Mouse (Mus musculus): Measurements from ENCODE around the gene Trpc4.

DNA sequence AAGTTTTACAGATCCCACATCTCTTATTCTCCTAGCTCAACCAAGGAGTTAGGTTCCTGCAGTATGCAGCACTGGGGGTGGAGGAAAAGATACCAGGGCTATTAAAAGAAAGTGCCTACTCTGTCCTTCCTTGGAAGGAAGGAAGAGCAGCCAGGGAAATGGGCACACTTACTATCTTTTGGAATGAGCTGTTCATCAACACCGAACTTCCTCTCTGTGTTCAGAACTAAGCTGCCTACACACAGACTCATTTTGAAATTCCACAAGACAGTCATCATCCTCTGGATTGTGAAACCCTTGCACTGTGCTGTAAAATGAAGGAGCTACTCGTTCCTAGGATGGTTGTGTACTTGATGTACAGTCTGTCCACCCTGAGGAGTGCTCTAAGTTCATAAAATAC lies 90.6 kb downstream of the Trpc4 start:
- no peak for TF ChIP-seq POLR2A (IDR thresholded peaks at IDR 0.05; ENCODE audit: extremely low read depth, insufficient read depth, low read length)
- TF ChIP-seq CTCF (IDR thresholded peaks at IDR 0.05; ENCODE audit: extremely low read depth, insufficient read depth, low read length), result no peak
